18 mouse cellular contexts compared by ENCODE assay signal in the genomic region with DNA sequence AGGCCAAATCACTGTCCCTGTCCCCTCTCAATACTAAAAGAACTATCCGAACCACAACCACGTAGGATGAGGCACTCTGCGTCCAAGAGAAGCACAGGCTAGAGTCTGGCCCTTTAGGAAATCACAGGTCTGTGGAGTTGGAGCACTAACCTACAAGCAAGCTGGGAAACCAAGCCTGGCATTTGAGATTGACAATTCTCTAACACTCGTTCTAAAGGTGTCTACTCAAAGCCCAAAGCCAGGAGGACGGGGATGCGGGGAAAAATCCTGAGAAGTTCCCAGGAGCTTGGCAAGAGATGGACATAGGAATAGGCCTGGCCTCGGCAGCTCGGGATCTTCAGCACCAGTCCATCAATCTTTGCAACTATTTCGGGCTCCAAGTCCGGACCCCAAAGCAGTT. TPM values are rescaled to one million over a fixed set of nuclear protein-coding genes. Genes with fewer than 3 reads are reported as not detected.
DNase-seq lines count a peak whose midpoint lies in the region; ATAC-seq and TF ChIP-seq lines count a peak whose summit lies in the region.
"Had no signal": no experiment of that assay in that cellular context is flagged by ENCODE, and none has a peak within 500 bp of the region (broad histone marks: within the 10 kb centered on the region; RNA-seq: fewer than 3 reads in every experiment).

No protein-coding gene starts in this region.

- no peak for ATAC-seq in hindbrain, postnatal 0 days
- ATAC-seq in midbrain, embryonic 14.5 days (ENCODE audit: low FRiP score, low TSS enrichment) = no peak
- ATAC-seq in midbrain, embryonic 13.5 days = no peak
- ATAC-seq in embryonic facial prominence, embryonic 13.5 days (ENCODE audit: insufficient number of reproducible peaks, insufficient read depth, low FRiP score, low TSS enrichment, low read depth) = no peak
- ATAC-seq in limb, embryonic 14.5 days (ENCODE audit: low FRiP score, low read depth) = no peak

- peaks cover 100% of the 10 kb centered on the region for H3K27me3 ChIP-seq in hindbrain, embryonic 10.5 days (ENCODE audit: insufficient read depth, poor library complexity, severe bottlenecking)
- H3K27me3 ChIP-seq in hindbrain, postnatal 0 days (ENCODE audit: insufficient read depth, low read length) = peaks cover 71% of the 10 kb centered on the region
- peaks cover 93% of the 10 kb centered on the region for H3K27me3 ChIP-seq in midbrain, embryonic 14.5 days (ENCODE audit: control insufficient read depth, insufficient read depth, low read length)
- peaks cover 100% of the 10 kb centered on the region for H3K27me3 ChIP-seq in midbrain, embryonic 13.5 days
- H3K27me3 ChIP-seq in embryonic facial prominence, embryonic 13.5 days = peaks cover 49% of the 10 kb centered on the region
- peaks cover 90% of the 10 kb centered on the region for H3K27me3 ChIP-seq in limb, embryonic 14.5 days (ENCODE audit: control insufficient read depth, insufficient read depth, low read length)

- intact Hi-C loops in left cerebral cortex, postnatal 36 days (cut with DNase I) = no loop called here

- WGBS in hindbrain, embryonic 10.5 days = 4% methylated on average over 10 of the region's 10 CpGs
- 38% methylated on average over 10 of the region's 10 CpGs for WGBS in hindbrain, postnatal 0 days
- 6% methylated on average over 10 of the region's 10 CpGs for WGBS in midbrain, embryonic 14.5 days
- 2% methylated on average over 10 of the region's 10 CpGs for WGBS in midbrain, embryonic 13.5 days
- WGBS in embryonic facial prominence, embryonic 13.5 days = 11% methylated on average over 10 of the region's 10 CpGs
- WGBS in limb, embryonic 14.5 days = 29% methylated on average over 10 of the region's 10 CpGs

- DNase-seq in hindbrain, embryonic 10.5 days (ENCODE audit: low spot score) = peak; percentile 56
- DNase-seq in hindbrain, postnatal 0 days (ENCODE audit: low spot score) = no peak
- peak; percentile 17 for DNase-seq in midbrain, embryonic 14.5 days
- no peak for DNase-seq in limb, embryonic 14.5 days (ENCODE audit: low spot score)
- no peak for DNase-seq in left cerebral cortex, postnatal 36 days (ENCODE audit: low spot score in 2 of 2)
- DNase-seq in testis, postnatal 14 days (ENCODE audit: low spot score) = no peak
- DNase-seq: cerebellum, adult 9-10 months; gastrocnemius, postnatal 10 days; kidney, adult 11 months; thymus, postnatal 36 days had no signal

- H3K9me3 ChIP-seq in hindbrain, embryonic 10.5 days = no peaks in the 10 kb centered on the region
- H3K9me3 ChIP-seq in hindbrain, postnatal 0 days (ENCODE audit: low read length) = no peaks in the 10 kb centered on the region
- no peaks in the 10 kb centered on the region for H3K9me3 ChIP-seq in midbrain, embryonic 14.5 days (ENCODE audit: control insufficient read depth, low read length)
- H3K9me3 ChIP-seq in midbrain, embryonic 13.5 days = no peaks in the 10 kb centered on the region
- no peaks in the 10 kb centered on the region for H3K9me3 ChIP-seq in embryonic facial prominence, embryonic 13.5 days
- H3K9me3 ChIP-seq in limb, embryonic 14.5 days (ENCODE audit: control insufficient read depth, low read length) = no peaks in the 10 kb centered on the region
- H3K9me3 ChIP-seq: lung, embryonic 15.5 days had no signal

- no peak for TF ChIP-seq CTCF in hindbrain, postnatal 0 days (IDR thresholded peaks at IDR 0.05; ENCODE audit: low read depth)

- no peak for TF ChIP-seq POLR2A in limb, embryonic 14.5 days (IDR thresholded peaks at IDR 0.05; ENCODE audit: borderline replicate concordance, extremely low read depth, insufficient read depth, insufficient read length)

- H3K4me3 ChIP-seq in hindbrain, embryonic 10.5 days = peak overlapping the region; percentile 60
- no peak overlapping the region for H3K4me3 ChIP-seq in hindbrain, postnatal 0 days (ENCODE audit: low read length)
- H3K4me3 ChIP-seq in midbrain, embryonic 14.5 days (replicated peaks; ENCODE audit: low read depth, low read length) = no peak overlapping the region
- H3K4me3 ChIP-seq in midbrain, embryonic 13.5 days (replicated peaks) = no peak overlapping the region
- peak overlapping the region; percentile 94 for H3K4me3 ChIP-seq in embryonic facial prominence, embryonic 13.5 days
- H3K4me3 ChIP-seq in limb, embryonic 14.5 days (replicated peaks; ENCODE audit: low read length) = 0 out of 2 replicates have a peak overlapping the region, but pooled peaks have one; percentile 27
- H3K4me3 ChIP-seq: layer of hippocampus, adult 2 months; left cerebral cortex, adult 2 months had no signal

- H3K4me1 ChIP-seq in hindbrain, embryonic 10.5 days (replicated peaks) = peaks cover 65% of the 10 kb centered on the region
- peaks cover 6% of the 10 kb centered on the region; the same call in 1 of the 2 replicates for H3K4me1 ChIP-seq in hindbrain, postnatal 0 days (ENCODE audit: insufficient read depth, low read length)
- H3K4me1 ChIP-seq in midbrain, embryonic 14.5 days (ENCODE audit: control insufficient read depth, insufficient read depth, low read length) = peaks cover 11% of the 10 kb centered on the region
- peaks cover 30% of the 10 kb centered on the region for H3K4me1 ChIP-seq in midbrain, embryonic 13.5 days (replicated peaks)
- peaks cover 54% of the 10 kb centered on the region for H3K4me1 ChIP-seq in embryonic facial prominence, embryonic 13.5 days
- H3K4me1 ChIP-seq in limb, embryonic 14.5 days (ENCODE audit: control insufficient read depth, insufficient read depth, low read length) = peaks cover 20% of the 10 kb centered on the region

- no peaks in the 10 kb centered on the region for H3K36me3 ChIP-seq in hindbrain, embryonic 10.5 days
- no peaks in the 10 kb centered on the region for H3K36me3 ChIP-seq in hindbrain, postnatal 0 days (ENCODE audit: insufficient read depth, low read length)
- H3K36me3 ChIP-seq in midbrain, embryonic 14.5 days (ENCODE audit: control insufficient read depth, insufficient read depth, low read length) = no peaks in the 10 kb centered on the region
- no peaks in the 10 kb centered on the region for H3K36me3 ChIP-seq in midbrain, embryonic 13.5 days
- peaks cover 16% of the 10 kb centered on the region; the same call in 1 of the 2 replicates for H3K36me3 ChIP-seq in embryonic facial prominence, embryonic 13.5 days
- H3K36me3 ChIP-seq in limb, embryonic 14.5 days (ENCODE audit: control insufficient read depth, insufficient read depth, low read length) = no peaks in the 10 kb centered on the region
- H3K36me3 ChIP-seq: lung, embryonic 15.5 days had no signal

- peak overlapping the region; percentile 66; the same call in 1 of the 2 replicates for H3K27ac ChIP-seq in hindbrain, embryonic 10.5 days
- no peak overlapping the region for H3K27ac ChIP-seq in hindbrain, postnatal 0 days
- H3K27ac ChIP-seq in midbrain, embryonic 14.5 days (replicated peaks; ENCODE audit: low read depth, low read length) = no peak overlapping the region
- no peak overlapping the region for H3K27ac ChIP-seq in midbrain, embryonic 13.5 days
- peak overlapping the region; percentile 100 for H3K27ac ChIP-seq in embryonic facial prominence, embryonic 13.5 days
- no peak overlapping the region for H3K27ac ChIP-seq in limb, embryonic 14.5 days (replicated peaks; ENCODE audit: low read depth, low read length)
- H3K27ac ChIP-seq: kidney, postnatal 0 days; layer of hippocampus, adult 2 months; left cerebral cortex, adult 2 months; lung, embryonic 15.5 days had no signal

- H3K4me2 ChIP-seq in hindbrain, postnatal 0 days (ENCODE audit: low read depth, low read length) = no peak overlapping the region
- H3K4me2 ChIP-seq in midbrain, embryonic 14.5 days (ENCODE audit: low read length) = no peak overlapping the region
- H3K4me2 ChIP-seq in midbrain, embryonic 13.5 days (replicated peaks) = no peak overlapping the region
- H3K4me2 ChIP-seq in embryonic facial prominence, embryonic 13.5 days = peak overlapping the region; percentile 77
- peak overlapping the region; percentile 34; the same call in 1 of the 2 replicates for H3K4me2 ChIP-seq in limb, embryonic 14.5 days (replicated peaks; ENCODE audit: low read depth, low read length, severe bottlenecking)

- H3K9ac ChIP-seq in hindbrain, postnatal 0 days (replicated peaks; ENCODE audit: low read length) = no peak overlapping the region
- H3K9ac ChIP-seq in midbrain, embryonic 14.5 days (replicated peaks; ENCODE audit: low read length) = no peak overlapping the region
- no peak overlapping the region for H3K9ac ChIP-seq in midbrain, embryonic 13.5 days (replicated peaks)
- peak overlapping the region; percentile 100 for H3K9ac ChIP-seq in embryonic facial prominence, embryonic 13.5 days
- no peak overlapping the region for H3K9ac ChIP-seq in limb, embryonic 14.5 days (ENCODE audit: low read depth, low read length, severe bottlenecking)

RNA-seq across cellular contexts. Expression of gene Alx4, which starts 3.0 kb away (rescaled TPM):
- 7.2 and 9.0 TPM in 2 replicates for polyA plus RNA-seq in hindbrain, embryonic 10.5 days (2016; fragmentation: Nextera tagmentation; extraction: Ambion mirVana)
- total RNA-seq in hindbrain, postnatal 0 days (2014; rRNA removed) = 3.1 and 3.3 TPM in 2 replicates
- 0.54 and 0.61 TPM in 2 replicates for polyA plus RNA-seq in hindbrain, postnatal 0 days (2015; fragmentation: Nextera tagmentation; extraction: Ambion mirVana)
- 0.05 and 0.80 TPM in 2 replicates for polyA plus RNA-seq in midbrain, embryonic 14.5 days (2014; fragmentation: Nextera tagmentation; extraction: Ambion mirVana)
- 0.63 and 0.74 TPM in 2 replicates for polyA plus RNA-seq in midbrain, embryonic 13.5 days (2015; fragmentation: Nextera tagmentation; extraction: Ambion mirVana)
- polyA plus RNA-seq in embryonic facial prominence, embryonic 13.5 days (2015; fragmentation: Nextera tagmentation; extraction: Ambion mirVana) = 29.3 and 34.1 TPM in 2 replicates
- 5.8 and 6.0 TPM in 2 replicates for polyA plus RNA-seq in limb, embryonic 14.5 days (2012; rRNA removed)
- 2.6 and 3.0 TPM in 2 replicates for polyA plus RNA-seq in limb, embryonic 14.5 days (2014; fragmentation: Nextera tagmentation; extraction: Ambion mirVana)
- total RNA-seq in left cerebral cortex, postnatal 36 days (2021) = 1 to 10 TPM in 1 of 2 experiments, under 1 TPM in 1; 0.69 to 1.5 TPM
- total RNA-seq: hematopoietic stem cell, adult 5-6 weeks had no signal
- polyA plus RNA-seq: C2C12 had no signal

Comparison
In these comparisons a context has a peak if more than half of its experiments do, and no peak if none do; other contexts are left out.
1. DNase-seq: peak in hindbrain, embryonic 10.5 days (single experiment) and midbrain, embryonic 14.5 days (single experiment); none in hindbrain, postnatal 0 days (single experiment), limb, embryonic 14.5 days (single experiment), left cerebral cortex, postnatal 36 days (0 of 2) and testis, postnatal 14 days (single experiment).
2. H3K27ac ChIP-seq: peak in hindbrain, embryonic 10.5 days (single experiment) and embryonic facial prominence, embryonic 13.5 days (single experiment); none in hindbrain, postnatal 0 days (single experiment), midbrain, embryonic 14.5 days (single experiment), midbrain, embryonic 13.5 days (single experiment) and limb, embryonic 14.5 days (single experiment).
3. H3K4me3 ChIP-seq: peak in hindbrain, embryonic 10.5 days (single experiment), embryonic facial prominence, embryonic 13.5 days (single experiment) and limb, embryonic 14.5 days (single experiment); none in hindbrain, postnatal 0 days (single experiment), midbrain, embryonic 14.5 days (single experiment) and midbrain, embryonic 13.5 days (single experiment).
4. H3K4me2 ChIP-seq: peak in embryonic facial prominence, embryonic 13.5 days (single experiment) and limb, embryonic 14.5 days (single experiment); none in hindbrain, postnatal 0 days (single experiment), midbrain, embryonic 14.5 days (single experiment) and midbrain, embryonic 13.5 days (single experiment).